Mouse (Mus musculus) liver, adult 2 months (tissue): ENCODE results near the gene Uqcc3.

ENCODE experiments used
- CTCF ChIP-seq: fragments of 200-500 bp; IDR thresholded peaks from 2 replicates; pipeline ENCODE4 v1.5.1; 2011; ENCODE audit warnings: low read depth, low read length, control low read depth
- POLR2A ChIP-seq: fragments of 200-500 bp; IDR thresholded peaks from 2 replicates; pipeline ENCODE4 v1.6.1; 2011; ENCODE audit warnings: low read length, control low read depth; ENCODE audit not compliant: insufficient read depth; ENCODE audit errors: extremely low read depth

GRCm38 (mm10) chr19:8857689-8858088 lies 23.0 kb downstream of the Uqcc3 start:
- TF ChIP-seq CTCF (peak; percentile 81), POLR2A (no peak)
